Mouse (Mus musculus): ENCODE measurements around the gene Olfr1480. TPM values are rescaled to one million over a fixed set of nuclear protein-coding genes. Genes with fewer than 3 reads are reported as not detected.

Olfr1480 gene
- polyA plus RNA-seq (2012; rRNA removed; ENCODE audit: low replicate concordance), result not detected in 2 replicates

DNA sequence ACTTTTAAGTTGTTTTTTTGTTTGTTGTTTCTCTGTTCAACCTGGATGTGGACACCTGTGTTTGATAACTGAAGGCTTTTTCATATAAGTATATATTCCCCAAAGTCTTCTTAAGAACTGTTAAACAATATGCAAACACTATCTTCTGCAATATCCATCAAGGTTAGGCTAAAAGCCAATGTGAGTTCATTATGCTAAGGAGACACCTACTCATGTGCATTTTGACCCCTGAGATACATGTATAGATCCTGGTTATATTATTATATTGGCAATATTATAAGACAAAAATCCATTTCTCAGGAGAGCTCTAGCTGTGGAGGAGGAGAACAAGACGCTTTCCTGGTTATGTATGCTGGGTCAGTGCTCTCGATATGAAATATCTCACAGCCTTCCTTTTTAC, at the start of gene Olfr1480:
TSS of gene Olfr1480 (plus strand) at position 301 of the 400 bp plus-strand sequence.

DNA sequence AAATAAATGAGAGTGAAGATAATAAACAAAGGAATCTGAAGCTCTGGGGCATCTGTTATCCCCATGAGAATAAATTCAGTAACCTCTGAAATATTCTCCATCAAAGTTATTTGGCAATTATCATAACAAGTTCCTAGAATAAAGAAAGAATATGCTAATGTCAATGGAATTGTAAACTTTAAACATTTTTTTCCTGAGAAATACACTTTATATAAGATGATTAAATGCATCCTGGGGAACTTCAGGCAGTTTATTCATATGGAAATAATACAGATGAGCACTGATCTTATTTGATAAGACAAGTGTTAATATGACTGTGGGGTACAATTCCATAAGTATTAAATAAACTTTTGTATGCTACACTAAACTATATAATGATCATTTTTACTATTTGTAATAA, 47.6 kb upstream of the Olfr1480 start, which contains the start of gene Olfr1475:
TSS of gene Olfr1475 (minus strand) at position 101 of the 400 bp plus-strand sequence.

GRCm38 (mm10) chr19:13500246-13500645, 27.5 kb upstream of the Olfr1480 start, which contains the start of gene Olfr1477:
Gene Olfr1477, plus strand, starts transcription at chr19:13500546.

Other genes with a start within 250 kb of the Olfr1480 start
- not detected in 2 replicates for gene Olfr1465, start 212.4 kb upstream of the Olfr1480 start, polyA plus RNA-seq (2012; rRNA removed; ENCODE audit: low replicate concordance)
- not detected in 2 replicates for gene Olfr1466, start 189.1 kb upstream of the Olfr1480 start, polyA plus RNA-seq (2012; rRNA removed; ENCODE audit: low replicate concordance)
- not detected in 2 replicates for gene Olfr1467, start 165.7 kb upstream of the Olfr1480 start, polyA plus RNA-seq (2012; rRNA removed; ENCODE audit: low replicate concordance)
- gene Olfr1469, start 120.1 kb upstream of the Olfr1480 start, polyA plus RNA-seq (2012; rRNA removed; ENCODE audit: low replicate concordance), result not detected in 2 replicates
- gene Olfr1471, start 84.5 kb upstream of the Olfr1480 start, polyA plus RNA-seq (2012; rRNA removed; ENCODE audit: low replicate concordance), result not detected in 2 replicates
- not detected in 2 replicates for gene Olfr1472, start 71.8 kb upstream of the Olfr1480 start, polyA plus RNA-seq (2012; rRNA removed; ENCODE audit: low replicate concordance)
- not detected in 2 replicates for gene Olfr1474, start 58.3 kb upstream of the Olfr1480 start, polyA plus RNA-seq (2012; rRNA removed; ENCODE audit: low replicate concordance)
- not detected in 2 replicates for gene Olfr1475, start 47.7 kb upstream of the Olfr1480 start, polyA plus RNA-seq (2012; rRNA removed; ENCODE audit: low replicate concordance)
- gene Olfr1477, start 27.4 kb upstream of the Olfr1480 start, polyA plus RNA-seq (2012; rRNA removed; ENCODE audit: low replicate concordance), result not detected in 2 replicates
- gene Olfr1484, start 55.6 kb downstream of the Olfr1480 start, polyA plus RNA-seq (2012; rRNA removed; ENCODE audit: low replicate concordance), result not detected in 2 replicates
- not detected in 2 replicates for gene Olfr1487, start 89.5 kb downstream of the Olfr1480 start, polyA plus RNA-seq (2012; rRNA removed; ENCODE audit: low replicate concordance)
- gene Olfr1489, start 103.7 kb downstream of the Olfr1480 start, polyA plus RNA-seq (2012; rRNA removed; ENCODE audit: low replicate concordance), result not detected in 2 replicates
- gene Olfr1490, start 123.2 kb downstream of the Olfr1480 start, polyA plus RNA-seq (2012; rRNA removed; ENCODE audit: low replicate concordance), result not detected in 2 replicates
- gene Olfr1491, start 169.4 kb downstream of the Olfr1480 start, polyA plus RNA-seq (2012; rRNA removed; ENCODE audit: low replicate concordance), result not detected in 2 replicates
- gene Olfr1493-ps1, start 195.4 kb downstream of the Olfr1480 start, polyA plus RNA-seq (2012; rRNA removed; ENCODE audit: low replicate concordance), result not detected in 2 replicates
- gene Olfr1494, start 211.8 kb downstream of the Olfr1480 start, polyA plus RNA-seq (2012; rRNA removed; ENCODE audit: low replicate concordance), result not detected in 2 replicates
- gene Olfr1495, start 236.7 kb downstream of the Olfr1480 start, polyA plus RNA-seq (2012; rRNA removed; ENCODE audit: low replicate concordance), result not detected in 2 replicates
- gene Olfr1496, start 250.0 kb downstream of the Olfr1480 start, polyA plus RNA-seq (2012; rRNA removed; ENCODE audit: low replicate concordance), result not detected in 2 replicates

All from duodenum, adult 2 months (tissue).